Mouse (Mus musculus) testis, adult 2 months (tissue): ENCODE measurements around the gene 1700018B08Rik. TPM values are rescaled to one million over a fixed set of nuclear protein-coding genes. Genes with fewer than 3 reads are reported as not detected.
A peak's percentile ranks its signal among the peaks of the same experiment; 100 is the strongest.

Experiments used
- H3K27ac ChIP-seq: fragments of 200-500 bp; 2 replicates; pipeline ENCODE4 v1.5.1; 2012; ENCODE audit warnings: low read depth, low read length; ENCODE audit not compliant: control insufficient read depth, insufficient read depth
- H3K27me3 ChIP-seq: fragments of 200-500 bp; 2 replicates; pipeline ENCODE4 v1.6.1; 2012; ENCODE audit warnings: mild to moderate bottlenecking, low read length, moderate library complexity; ENCODE audit not compliant: control insufficient read depth, insufficient read depth
- H3K36me3 ChIP-seq: fragments of 200-500 bp; 2 replicates; pipeline ENCODE4 v1.6.1; 2012; ENCODE audit warnings: mild to moderate bottlenecking, low read length; ENCODE audit not compliant: control insufficient read depth, insufficient read depth
- H3K4me1 ChIP-seq: fragments of 200-500 bp; 2 replicates; pipeline ENCODE4 v1.6.1; 2012; ENCODE audit warnings: low read length; ENCODE audit not compliant: control insufficient read depth, insufficient read depth
- H3K4me3 ChIP-seq: fragments of 200-500 bp; 2 replicates; pipeline ENCODE4 v1.5.1; 2012; ENCODE audit warnings: low read depth, mild to moderate bottlenecking, low read length, moderate library complexity, mixed read lengths; ENCODE audit not compliant: control insufficient read depth
- CTCF ChIP-seq: fragments of 200-500 bp; IDR thresholded peaks from 2 replicates; pipeline ENCODE4 v1.5.1; 2012; ENCODE audit warnings: low read depth, mild to moderate bottlenecking, inconsistent platforms, low read length, moderate library complexity; ENCODE audit not compliant: control insufficient read depth, insufficient read depth, insufficient replicate concordance
- POLR2A ChIP-seq: fragments of 200-500 bp; IDR thresholded peaks from 2 replicates; pipeline ENCODE4 v1.6.1; 2012; ENCODE audit warnings: low read depth, mild to moderate bottlenecking, inconsistent platforms, low read length, moderate library complexity; ENCODE audit not compliant: control insufficient read depth
- polyA plus RNA-seq: library from polyadenylated mRNA; depleted of rRNA; stranded (reverse); fragments of >200 nt; gene quantifications from 2 replicates; pipeline ENCODE4 v1.2.3, GENCODE M21; 2012

Gene 1700018B08Rik
- polyA plus RNA-seq, 1 experiment: 438 TPM

DNA sequence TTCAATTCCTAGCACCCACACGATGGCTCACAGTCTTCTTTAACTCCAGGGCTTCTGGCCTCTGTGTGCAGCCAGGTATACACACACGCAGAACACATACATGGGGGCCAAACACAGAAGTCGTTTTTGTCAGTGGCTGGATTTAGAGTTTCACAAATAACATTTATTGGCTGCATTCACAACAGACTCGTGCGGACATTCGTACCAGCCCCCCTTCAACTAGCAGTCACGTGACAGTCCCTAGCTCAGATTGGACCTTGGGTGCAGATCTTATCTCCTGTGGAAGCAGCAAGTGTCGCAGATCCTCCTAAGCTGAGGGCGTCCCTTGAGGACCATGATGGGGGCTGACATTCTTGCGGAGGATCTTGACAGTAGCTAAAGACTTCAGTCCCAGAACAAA is 13.5 kb downstream of the 1700018B08Rik start:
- TF ChIP-seq CTCF (no peak), POLR2A (no peak)
- Histone ChIP-seq H3K4me1 (no peaks in the 10 kb centered on the region; the same call in 1 of the 2 replicates), H3K4me3 (no peak overlapping the region), H3K27me3 (no peaks in the 10 kb centered on the region), H3K36me3 (no peaks in the 10 kb centered on the region), H3K27ac (no peak overlapping the region)

GRCm38 (mm10) chr8:121528790-121529189 is 15.3 kb downstream of the 1700018B08Rik start:
- no peaks in the 10 kb centered on the region for H3K27me3 ChIP-seq
- H3K27ac ChIP-seq: no peak overlapping the region
- no peak overlapping the region for H3K4me3 ChIP-seq
- no peaks in the 10 kb centered on the region for H3K36me3 ChIP-seq
- no peaks in the 10 kb centered on the region; the same call in 1 of the 2 replicates for H3K4me1 ChIP-seq
- TF ChIP-seq CTCF: no peak
- no peak for TF ChIP-seq POLR2A

DNA sequence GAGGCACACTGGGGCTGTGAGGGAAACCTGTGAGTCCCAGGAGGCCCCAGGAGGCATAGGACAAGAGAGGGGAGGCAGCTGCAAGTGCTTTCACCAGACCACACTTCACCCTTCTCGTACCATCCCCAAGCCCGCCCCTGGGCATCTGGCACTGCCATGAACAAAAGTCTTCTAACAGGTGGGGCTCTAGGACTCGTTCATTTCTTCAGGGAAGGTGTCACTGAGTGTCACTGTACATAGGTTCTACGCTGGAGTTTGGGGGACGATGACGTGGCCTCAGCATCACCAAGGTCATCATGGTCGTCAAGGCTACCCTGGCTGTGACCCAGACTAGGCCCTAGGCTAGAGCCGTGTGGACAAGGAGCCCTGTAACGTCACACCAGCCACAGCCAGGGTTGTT is 16.4 kb downstream of the 1700018B08Rik start:
- no peaks in the 10 kb centered on the region for H3K27me3 ChIP-seq
- no peaks in the 10 kb centered on the region for H3K36me3 ChIP-seq
- no peaks in the 10 kb centered on the region; the same call in 1 of the 2 replicates for H3K4me1 ChIP-seq
- H3K4me3 ChIP-seq: no peak overlapping the region
- TF ChIP-seq CTCF (no peak), POLR2A (no peak)
- no peak overlapping the region for H3K27ac ChIP-seq

DNA sequence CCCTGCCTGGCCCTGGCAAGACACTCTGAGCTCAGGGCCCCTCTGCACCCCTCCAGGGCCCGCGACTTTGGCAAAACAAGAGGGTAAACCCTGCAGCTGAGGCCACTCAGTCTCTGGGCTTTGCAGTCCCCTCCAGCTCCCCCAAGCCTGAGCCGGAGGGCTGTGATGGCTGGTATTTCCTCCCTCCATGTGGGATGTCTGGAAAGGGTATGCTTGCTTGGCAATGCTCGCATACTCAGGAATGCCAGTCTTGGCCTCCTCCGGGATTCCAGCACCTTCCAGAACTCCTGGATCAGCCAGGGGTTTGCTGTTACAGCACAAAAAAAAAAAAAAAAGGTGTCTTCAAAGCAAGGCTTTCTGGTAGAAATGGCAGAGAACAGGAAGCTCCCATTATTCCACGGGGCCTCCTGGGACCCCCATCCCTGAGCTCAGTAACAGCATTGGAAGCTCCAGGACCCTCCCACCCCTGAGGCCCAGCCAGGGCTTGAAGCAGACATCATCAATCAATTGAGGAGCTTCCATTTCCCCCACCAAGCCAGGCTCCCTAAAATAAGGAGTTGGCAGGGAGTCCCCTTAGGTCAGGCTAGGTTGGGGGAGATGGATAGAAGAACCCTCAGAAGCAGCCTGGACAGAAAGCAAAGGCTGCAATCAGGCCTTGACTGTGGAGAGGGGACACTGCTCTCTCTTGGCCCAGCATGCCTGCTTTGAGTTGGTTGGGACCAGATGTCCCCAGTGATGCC is 17.1 kb downstream of the 1700018B08Rik start:
- no peaks in the 10 kb centered on the region for H3K27me3 ChIP-seq
- H3K4me1 ChIP-seq: no peaks in the 10 kb centered on the region; the same call in 1 of the 2 replicates
- no peak overlapping the region for H3K4me3 ChIP-seq
- no peak overlapping the region for H3K27ac ChIP-seq
- no peaks in the 10 kb centered on the region for H3K36me3 ChIP-seq
- TF ChIP-seq CTCF: no peak

DNA sequence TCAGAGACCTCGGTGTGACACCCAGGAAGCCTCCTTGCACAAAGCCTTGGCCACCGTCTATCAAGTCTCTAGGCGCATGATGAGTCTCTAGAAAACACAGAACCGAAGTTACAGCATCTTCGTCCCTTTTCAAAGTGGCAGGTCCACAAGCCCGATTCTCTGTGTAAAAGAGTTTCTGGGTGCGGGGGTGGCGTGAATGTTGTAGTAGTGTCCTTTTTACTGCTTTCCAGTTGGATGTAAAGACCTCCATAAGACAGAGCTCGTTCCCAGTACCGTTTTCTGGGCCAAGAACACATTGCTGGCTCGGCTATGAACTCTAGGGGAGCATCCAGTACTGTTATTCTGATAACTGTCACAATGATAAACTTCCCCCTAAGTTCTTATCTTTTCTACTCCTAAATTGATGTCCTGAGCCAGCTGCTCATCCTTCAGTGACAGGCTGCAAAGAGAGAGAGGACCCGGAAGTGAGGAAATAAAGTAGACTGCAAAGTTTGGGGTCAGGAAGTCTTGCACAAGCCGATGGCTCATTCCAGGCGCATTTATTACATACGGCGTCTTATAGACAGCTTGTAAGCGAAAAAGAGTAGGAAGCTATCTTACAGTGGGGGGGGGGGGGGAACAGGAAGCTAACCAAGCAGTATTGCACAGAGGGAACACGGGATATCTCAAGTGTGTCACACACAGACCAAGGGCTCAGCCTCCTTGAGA is 18.9 kb downstream of the 1700018B08Rik start:
- no peak for TF ChIP-seq POLR2A
- no peak for TF ChIP-seq CTCF

GRCm38 (mm10) chr8:121513429-121513828 is 30.7 kb downstream of the 1700018B08Rik start:
- Histone ChIP-seq H3K27me3 (no peaks in the 10 kb centered on the region), H3K27ac (no peak overlapping the region), H3K4me3 (no peak overlapping the region), H3K36me3 (no peaks in the 10 kb centered on the region), H3K4me1 (no peaks in the 10 kb centered on the region; the same call in 1 of the 2 replicates)
- TF ChIP-seq POLR2A (no peak), CTCF (peak; percentile 97)

More for the DNA sequence above, 18.9 kb downstream of the 1700018B08Rik start:
- H3K27me3 ChIP-seq: no peaks in the 10 kb centered on the region
- H3K4me1 ChIP-seq: no peaks in the 10 kb centered on the region; the same call in 1 of the 2 replicates
- H3K4me3 ChIP-seq: no peak overlapping the region
- H3K27ac ChIP-seq: no peak overlapping the region
- H3K36me3 ChIP-seq: no peaks in the 10 kb centered on the region

DNA sequence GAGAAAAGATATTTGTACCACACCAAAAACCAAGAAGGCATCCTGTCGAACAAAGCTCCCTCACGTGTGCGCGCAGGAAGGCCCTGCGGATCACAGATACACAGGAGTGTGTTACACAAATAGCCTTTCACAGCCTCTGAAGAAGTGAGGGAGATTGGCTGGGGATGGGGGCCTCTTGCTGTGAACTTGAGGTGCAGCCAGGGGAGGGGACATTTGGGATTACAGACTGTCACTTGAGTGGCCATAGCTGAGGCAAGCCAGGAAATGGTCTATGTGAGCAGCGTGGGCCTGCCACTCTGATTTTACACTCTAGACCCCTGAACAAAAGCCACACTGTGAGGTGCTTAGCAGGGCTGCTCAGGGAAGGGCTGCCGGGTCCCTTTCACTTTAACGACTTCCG is 32.4 kb downstream of the 1700018B08Rik start:
- Histone ChIP-seq H3K27me3 (no peaks in the 10 kb centered on the region), H3K36me3 (no peaks in the 10 kb centered on the region), H3K4me3 (no peak overlapping the region), H3K4me1 (no peaks in the 10 kb centered on the region; the same call in 1 of the 2 replicates), H3K27ac (no peak overlapping the region)
- TF ChIP-seq CTCF (no peak), POLR2A (no peak)
